Mouse (Mus musculus) limb, embryonic 12.5 days (tissue): ENCODE data around the gene Hadhb. TPM values are rescaled to one million over a fixed set of nuclear protein-coding genes. Genes with fewer than 3 reads are reported as not detected.
A peak's percentile ranks its signal among the peaks of the same experiment; 100 is the strongest.

ENCODE experiments used
- ATAC-seq: fragments of 200-750 bp; cut with Nextera tagmentation; 2 replicates; pipeline ENCODE4 v1.8.0; 2017; ENCODE audit warnings: low read depth, moderate TSS enrichment; ENCODE audit not compliant: insufficient number of reproducible peaks, insufficient read depth, low FRiP score, low TSS enrichment
- H3K27ac ChIP-seq: fragments of 300-500 bp; sonication (generic); 2 replicates; pipeline ENCODE4 v1.5.1; 2016; ENCODE audit warnings: mild to moderate bottlenecking, moderate library complexity
- H3K27me3 ChIP-seq: fragments of 300-500 bp; sonication (generic); 2 replicates; pipeline ENCODE4 v1.6.1; 2016; ENCODE audit warnings: mild to moderate bottlenecking, moderate library complexity
- H3K36me3 ChIP-seq: fragments of 300-500 bp; sonication (generic); 2 replicates; pipeline ENCODE4 v1.6.1; 2016; ENCODE audit warnings: mild to moderate bottlenecking, moderate library complexity
- H3K4me1 ChIP-seq: fragments of 300-500 bp; sonication (generic); replicated peaks from 2 replicates; pipeline ENCODE4 v1.6.1; 2016
- H3K4me2 ChIP-seq: fragments of 300-500 bp; sonication (generic); 2 replicates; pipeline ENCODE4 v1.6.1; 2016; ENCODE audit warnings: mild to moderate bottlenecking, moderate library complexity
- H3K4me3 ChIP-seq: fragments of 300-500 bp; sonication (generic); replicated peaks from 2 replicates; pipeline ENCODE4 v1.5.1; 2016; ENCODE audit warnings: mild to moderate bottlenecking
- H3K9ac ChIP-seq: fragments of 300-500 bp; sonication (generic); replicated peaks from 2 replicates; pipeline ENCODE4 v1.6.1; 2016; ENCODE audit warnings: mild to moderate bottlenecking, moderate library complexity
- H3K9me3 ChIP-seq: fragments of 300-500 bp; sonication (generic); 2 replicates; pipeline ENCODE4 v1.6.1; 2016; ENCODE audit warnings: mild to moderate bottlenecking, moderate library complexity
- whole genome bisulfite sequencing: fragments of 180-500 bp; shearing (Covaris S2); methylation state at CpG from one replicate; pipeline ENCODE4 v1.1.7; 2016; 5-methylcytosine and 5-hydroxymethylcytosine counted together
- polyA plus RNA-seq: library from polyadenylated mRNA; unstranded; fragments of >200 nt; fragmentation: Nextera tagmentation; extraction: Ambion mirVana; gene quantifications from 2 replicates; pipeline ENCODE4 v1.2.1, GENCODE M21; 2016

Hadhb gene
- polyA plus RNA-seq, 1 experiment from 2014 or later, result 124 TPM

GRCm38 (mm10) chr5:30155395-30155792, 346 bp downstream of the Hadhb start:
- Histone ChIP-seq H3K9ac (peak overlapping the region; percentile 79), H3K4me1 (peaks cover 15% of the 10 kb centered on the region), H3K27ac (peak overlapping the region; percentile 84), H3K4me3 (peak overlapping the region; percentile 88), H3K4me2 (peak overlapping the region; percentile 66), H3K27me3 (no peaks in the 10 kb centered on the region), H3K9me3 (no peaks in the 10 kb centered on the region), H3K36me3 (0 out of 2 replicates have a peak, but pooled peaks cover under 1% of the 10 kb centered on the region)
- peak; percentile 74 for ATAC-seq
- WGBS, result under 1% methylated on average over 31 of the region's 31 CpGs

- 38% methylated on average over 13 of the region's 13 CpGs for WGBS
Measured at GRCm38 (mm10) chr5:30155821-30156629, 977 bp downstream of the Hadhb start.

DNA sequence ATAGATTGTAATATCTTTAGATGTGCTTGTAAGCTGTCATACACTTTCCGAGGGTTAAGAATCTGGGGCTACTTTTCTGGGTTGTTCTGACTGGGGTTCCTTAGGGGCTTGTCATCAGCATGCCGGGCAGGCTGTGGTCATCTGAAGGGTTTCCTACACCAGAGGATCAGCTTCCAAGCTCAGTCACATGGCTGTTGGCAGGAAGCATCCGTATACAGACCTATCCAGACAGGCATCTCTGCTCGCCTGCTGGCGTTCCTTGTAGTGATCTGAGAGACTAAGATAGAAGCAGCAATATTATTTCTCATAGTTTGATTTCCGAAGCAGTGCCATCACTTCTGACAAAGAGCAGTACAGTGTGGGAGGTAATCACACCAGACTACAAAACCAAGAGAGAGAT, 4.6 kb downstream of the Hadhb start:
- ATAC-seq, result no peak
- H3K9ac ChIP-seq, result no peak overlapping the region
- no peak overlapping the region for H3K27ac ChIP-seq
- H3K36me3 ChIP-seq, result 0 out of 2 replicates have a peak, but pooled peaks cover 6% of the 10 kb centered on the region
- no peaks in the 10 kb centered on the region for H3K27me3 ChIP-seq
- H3K4me3 ChIP-seq, result no peak overlapping the region
- no peaks in the 10 kb centered on the region for H3K9me3 ChIP-seq
- no peak overlapping the region for H3K4me2 ChIP-seq
- peaks cover 8% of the 10 kb centered on the region for H3K4me1 ChIP-seq
- WGBS, result 87% methylated on average over 6 of the region's 6 CpGs

More at GRCm38 (mm10) chr5:30155821-30156629, 977 bp downstream of the Hadhb start:
- peak overlapping the region; percentile 79 for H3K9ac ChIP-seq
- H3K4me3 ChIP-seq, result peak overlapping the region; percentile 88
- peak overlapping the region; percentile 84; the same call in 1 of the 2 replicates for H3K27ac ChIP-seq
- peak overlapping the region; percentile 66 for H3K4me2 ChIP-seq
- peaks cover 15% of the 10 kb centered on the region for H3K4me1 ChIP-seq
- no peak for ATAC-seq
- no peaks in the 10 kb centered on the region for H3K9me3 ChIP-seq
- 0 out of 2 replicates have a peak, but pooled peaks cover 6% of the 10 kb centered on the region for H3K36me3 ChIP-seq
- no peaks in the 10 kb centered on the region for H3K27me3 ChIP-seq

GRCm38 (mm10) chr5:30161836-30162235, 6.8 kb downstream of the Hadhb start:
- Histone ChIP-seq H3K27me3 (no peaks in the 10 kb centered on the region), H3K9ac (no peak overlapping the region), H3K9me3 (no peaks in the 10 kb centered on the region), H3K36me3 (peaks cover 17% of the 10 kb centered on the region; the same call in 1 of the 2 replicates), H3K4me2 (no peak overlapping the region), H3K27ac (no peak overlapping the region), H3K4me3 (no peak overlapping the region), H3K4me1 (no peaks in the 10 kb centered on the region)
- no peak for ATAC-seq
- 100% methylated on average over 1 of the region's 1 CpGs for WGBS

DNA sequence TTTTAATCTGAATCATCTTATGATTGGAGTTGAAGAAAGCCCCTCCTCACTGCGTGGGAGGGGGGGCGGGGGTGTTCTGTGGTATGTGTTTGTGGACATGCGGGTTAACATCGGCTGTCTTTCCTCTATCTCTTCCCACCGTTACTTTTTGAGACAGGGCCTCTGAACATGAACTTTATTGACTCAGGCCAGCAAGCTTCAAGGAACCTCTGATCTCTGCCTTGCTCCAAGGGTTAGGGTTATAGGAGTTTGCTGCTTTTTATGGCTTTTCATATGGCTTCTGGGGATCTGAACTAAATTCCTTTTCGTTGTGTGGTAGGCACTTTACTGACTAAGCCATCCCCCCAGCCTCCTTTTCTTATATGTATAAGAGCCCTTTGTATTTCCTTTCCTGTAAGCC, 7.3 kb downstream of the Hadhb start:
- WGBS, result 78% methylated on average over 6 of the region's 6 CpGs
- Histone ChIP-seq H3K27ac (no peak overlapping the region), H3K36me3 (peaks cover 19% of the 10 kb centered on the region; the same call in 1 of the 2 replicates)

DNA sequence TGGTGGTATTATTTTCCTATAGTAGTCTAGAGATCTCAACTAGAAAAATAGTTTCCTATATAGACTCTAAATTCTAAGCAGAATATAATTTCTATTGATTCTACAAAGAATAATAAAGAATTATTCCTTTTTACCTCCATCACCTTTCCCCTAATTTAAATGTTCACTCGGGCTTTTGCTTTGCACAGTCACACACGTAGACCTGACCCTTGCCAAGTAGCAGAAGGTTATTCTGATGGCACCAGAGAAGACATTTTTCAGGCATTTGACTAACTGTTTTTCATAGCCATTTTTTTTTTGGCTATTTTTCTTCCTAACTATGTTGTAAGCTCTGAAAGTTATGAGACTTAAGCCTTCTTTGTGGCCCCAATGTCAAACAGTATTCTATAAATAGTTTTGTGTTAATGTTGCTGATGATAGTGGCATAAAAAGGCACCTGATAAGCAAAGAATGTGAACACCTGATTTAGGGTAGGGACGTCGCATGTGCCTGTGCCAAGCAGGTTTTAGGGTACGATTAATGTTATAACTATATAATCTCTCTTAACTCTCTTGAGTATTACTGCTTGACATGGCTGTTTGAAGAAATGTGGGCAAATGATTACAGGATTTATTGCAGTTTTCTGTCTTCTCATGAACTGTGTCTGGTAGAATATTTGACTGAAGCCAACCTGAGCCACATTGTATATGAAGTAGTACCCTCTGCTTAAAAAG, 10.3 kb downstream of the Hadhb start:
- H3K4me3 ChIP-seq, result no peak overlapping the region
- no peak overlapping the region for H3K9ac ChIP-seq
- H3K9me3 ChIP-seq, result no peaks in the 10 kb centered on the region
- no peak overlapping the region for H3K4me2 ChIP-seq
- 90% methylated on average over 5 of the region's 5 CpGs for WGBS
- H3K27me3 ChIP-seq, result no peaks in the 10 kb centered on the region
- H3K36me3 ChIP-seq, result peaks cover 43% of the 10 kb centered on the region
- no peak overlapping the region for H3K27ac ChIP-seq
- no peak for ATAC-seq
- no peaks in the 10 kb centered on the region for H3K4me1 ChIP-seq

More for the DNA sequence above, 7.3 kb downstream of the Hadhb start:
- no peaks in the 10 kb centered on the region for H3K27me3 ChIP-seq
- no peak overlapping the region for H3K9ac ChIP-seq
- H3K4me3 ChIP-seq, result no peak overlapping the region
- H3K4me2 ChIP-seq, result no peak overlapping the region
- no peak for ATAC-seq
- no peaks in the 10 kb centered on the region for H3K4me1 ChIP-seq
- H3K9me3 ChIP-seq, result no peaks in the 10 kb centered on the region

DNA sequence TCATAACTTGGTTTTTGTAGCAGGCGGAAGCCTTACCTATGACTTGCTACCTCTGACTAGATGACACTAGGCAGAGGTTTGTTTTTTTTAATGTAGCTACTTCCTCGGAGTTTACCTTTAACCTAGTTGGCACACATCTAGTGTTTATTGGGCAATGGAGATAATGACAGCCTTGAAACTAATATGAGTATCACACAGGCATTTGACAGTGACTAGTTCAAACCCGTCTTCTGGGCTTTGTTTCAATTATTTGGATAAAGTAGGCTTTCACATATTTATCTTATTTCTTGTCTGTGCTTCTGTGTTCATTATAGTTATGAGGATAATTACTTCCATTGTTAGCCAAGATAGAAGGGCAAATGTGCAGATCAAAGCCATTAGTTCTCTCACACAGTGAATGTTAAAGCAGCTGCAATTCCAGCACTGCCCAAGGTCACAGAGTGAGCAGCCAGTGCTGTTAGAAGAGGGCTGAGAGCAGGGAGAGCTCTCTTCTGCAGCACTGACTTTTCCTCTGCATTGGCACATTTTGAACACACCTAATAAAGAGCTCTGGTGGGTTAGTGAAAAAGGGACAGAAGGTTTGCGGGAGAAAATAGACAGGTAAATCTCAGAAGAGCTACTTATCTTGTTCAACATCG, 15.4 kb downstream of the Hadhb start:
- 78% methylated on average over 5 of the region's 5 CpGs for WGBS
- no peaks in the 10 kb centered on the region for H3K27me3 ChIP-seq
- H3K9ac ChIP-seq, result no peak overlapping the region
- ATAC-seq, result no peak
- H3K36me3 ChIP-seq, result peaks cover 66% of the 10 kb centered on the region
- H3K9me3 ChIP-seq, result no peaks in the 10 kb centered on the region
- no peak overlapping the region for H3K27ac ChIP-seq
- no peak overlapping the region for H3K4me2 ChIP-seq
- H3K4me3 ChIP-seq, result no peak overlapping the region
- H3K4me1 ChIP-seq, result peaks cover 15% of the 10 kb centered on the region

DNA sequence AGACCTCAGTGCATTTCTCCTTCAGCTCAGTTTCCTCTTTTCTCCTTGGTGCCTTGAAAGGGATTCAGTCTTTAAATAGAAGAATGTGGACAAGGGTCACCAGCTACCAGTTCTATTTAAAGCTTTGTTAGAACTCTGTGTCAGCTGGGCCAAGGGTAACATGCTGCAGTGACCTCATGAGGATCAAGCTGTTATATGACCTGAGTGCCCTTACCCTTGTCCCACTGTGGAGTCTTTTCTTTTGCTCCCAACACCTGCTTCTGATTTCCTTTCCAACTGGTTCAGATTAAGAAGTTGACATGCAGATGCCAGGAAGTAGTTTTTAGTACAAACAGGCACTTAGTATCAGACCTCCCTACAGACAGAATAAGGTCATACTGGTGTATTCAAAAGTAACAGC, 17.1 kb downstream of the Hadhb start:
- Histone ChIP-seq H3K4me2 (no peak overlapping the region), H3K9me3 (no peaks in the 10 kb centered on the region), H3K9ac (no peak overlapping the region), H3K4me1 (peaks cover 15% of the 10 kb centered on the region), H3K27ac (no peak overlapping the region), H3K27me3 (no peaks in the 10 kb centered on the region), H3K36me3 (peaks cover 75% of the 10 kb centered on the region), H3K4me3 (no peak overlapping the region)
- no peak for ATAC-seq

GRCm38 (mm10) chr5:30172931-30173692, 18.1 kb downstream of the Hadhb start:
- Histone ChIP-seq H3K36me3 (peaks cover 79% of the 10 kb centered on the region), H3K4me2 (no peak overlapping the region), H3K27ac (no peak overlapping the region), H3K4me3 (no peak overlapping the region), H3K9ac (no peak overlapping the region), H3K27me3 (no peaks in the 10 kb centered on the region), H3K9me3 (no peaks in the 10 kb centered on the region), H3K4me1 (peaks cover 15% of the 10 kb centered on the region)
- WGBS, result 25% methylated on average over 20 of the region's 20 CpGs
- ATAC-seq, result no peak

DNA sequence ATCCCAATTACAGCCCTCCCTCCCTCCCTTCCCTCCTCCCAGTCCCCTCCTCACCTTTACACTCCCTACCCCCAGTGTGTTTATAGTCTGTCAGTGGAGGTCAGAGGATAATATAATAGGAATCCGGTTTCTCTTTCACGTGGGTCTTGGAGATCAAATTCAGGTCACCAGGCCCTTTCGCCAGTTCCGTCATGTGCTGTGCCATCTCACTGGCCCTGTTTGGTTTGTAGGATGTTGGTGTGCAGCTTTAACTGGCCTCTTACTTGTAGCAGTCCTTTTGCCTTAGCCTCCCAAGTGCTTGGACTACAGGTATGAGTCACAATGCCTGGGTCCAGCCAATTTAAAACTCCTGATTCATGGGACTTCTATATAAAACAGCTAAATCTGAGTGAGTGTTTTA, 20.8 kb downstream of the Hadhb start:
- Histone ChIP-seq H3K27me3 (no peaks in the 10 kb centered on the region), H3K27ac (no peak overlapping the region), H3K9ac (no peak overlapping the region), H3K36me3 (peaks cover 81% of the 10 kb centered on the region), H3K4me3 (no peak overlapping the region), H3K4me2 (no peak overlapping the region), H3K4me1 (peaks cover 15% of the 10 kb centered on the region), H3K9me3 (no peaks in the 10 kb centered on the region)
- 55% methylated on average over 4 of the region's 4 CpGs for WGBS
- ATAC-seq, result no peak
